Mouse (Mus musculus) kidney, postnatal 0 days (tissue): ENCODE results near the gene Pkd2. TPM values are rescaled to one million over a fixed set of nuclear protein-coding genes. Genes with fewer than 3 reads are reported as not detected.
A peak's percentile ranks its signal among the peaks of the same experiment; 100 is the strongest.

Source experiments
- ATAC-seq: fragments of 200-750 bp; cut with Nextera tagmentation; replicated peaks from 2 replicates; pipeline ENCODE4 v1.8.0; 2017; ENCODE audit warnings: low read depth, moderate number of reproducible peaks, moderate TSS enrichment, moderate library complexity; ENCODE audit not compliant: low FRiP score
- DNase-seq: peaks from one replicate; pipeline ENCODE4 v3.0.0-alpha.2; 2016; ENCODE audit warnings: low spot score
- H3K27ac ChIP-seq: fragments of 300-500 bp; sonication (generic); 2 replicates; pipeline ENCODE4 v1.5.1; 2014; ENCODE audit warnings: mild to moderate bottlenecking
- H3K27me3 ChIP-seq: fragments of 300-500 bp; sonication (generic); 2 replicates; pipeline ENCODE4 v1.6.1; 2014; ENCODE audit warnings: low read length, mixed read lengths; ENCODE audit not compliant: insufficient read depth
- H3K36me3 ChIP-seq: fragments of 300-500 bp; sonication (generic); 2 replicates; pipeline ENCODE4 v1.6.1; 2014; ENCODE audit warnings: low read length, mixed read lengths; ENCODE audit not compliant: insufficient read depth
- H3K4me1 ChIP-seq: fragments of 300-500 bp; sonication (generic); replicated peaks from 2 replicates; pipeline ENCODE4 v1.6.1; 2014; ENCODE audit warnings: antibody characterized with exemption, low read length, mixed read lengths; ENCODE audit not compliant: insufficient read depth
- H3K4me2 ChIP-seq: fragments of 300-500 bp; sonication (generic); 2 replicates; pipeline ENCODE4 v1.6.1; 2014; ENCODE audit warnings: mild to moderate bottlenecking, low read length, moderate library complexity, mixed read lengths
- H3K4me3 ChIP-seq: fragments of 300-500 bp; sonication (generic); replicated peaks from 2 replicates; pipeline ENCODE4 v1.5.1; 2014; ENCODE audit warnings: low read depth, low read length
- H3K9ac ChIP-seq: fragments of 300-500 bp; sonication (generic); 2 replicates; pipeline ENCODE4 v1.6.1; 2014; ENCODE audit warnings: low read depth, low read length
- H3K9me3 ChIP-seq: fragments of 300-500 bp; sonication (generic); replicated peaks from 2 replicates; pipeline ENCODE4 v1.6.1; 2016; ENCODE audit warnings: low read length, inconsistent platforms, mixed read lengths
- CTCF ChIP-seq: IDR thresholded peaks from 2 replicates; pipeline ENCODE4 v1.5.1; 2016; ENCODE audit warnings: antibody characterized with exemption, low read depth, mild to moderate bottlenecking, moderate library complexity
- WGBS: fragments of 180-500 bp; shearing (Covaris S2); extraction: QIAGEN DNeasy Blood & Tissue Kit; methylation state at CpG from one replicate; pipeline ENCODE4 v1.1.7; 2014; 5-methylcytosine and 5-hydroxymethylcytosine counted together
- polyA plus RNA-seq: library from polyadenylated mRNA; unstranded; fragments of >200 nt; fragmentation: Nextera tagmentation; extraction: Ambion mirVana; gene quantifications from 2 replicates; pipeline ENCODE4 v1.2.1, GENCODE M21; 2015

Pkd2 gene
- polyA plus RNA-seq, 1 experiment from 2014 or later = 17.4 TPM

DNA sequence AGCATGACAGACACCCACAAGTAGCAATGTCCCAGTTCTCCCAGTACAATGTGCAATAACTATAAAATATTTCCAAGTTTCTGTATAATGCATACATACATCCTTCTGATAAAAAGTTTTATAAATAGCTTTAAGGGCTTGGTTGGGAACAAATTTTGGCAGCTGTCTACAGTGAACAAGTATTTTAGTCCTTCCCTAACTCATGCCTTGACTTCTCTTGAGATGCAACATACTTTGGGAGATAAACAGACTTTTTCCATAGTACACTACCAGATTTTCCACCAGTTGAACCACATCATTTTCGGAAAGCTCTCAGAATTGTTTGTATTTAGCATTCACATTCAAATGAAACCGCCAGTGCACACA, 48.6 kb downstream of the Pkd2 start:
- DNase-seq = no peak

DNA sequence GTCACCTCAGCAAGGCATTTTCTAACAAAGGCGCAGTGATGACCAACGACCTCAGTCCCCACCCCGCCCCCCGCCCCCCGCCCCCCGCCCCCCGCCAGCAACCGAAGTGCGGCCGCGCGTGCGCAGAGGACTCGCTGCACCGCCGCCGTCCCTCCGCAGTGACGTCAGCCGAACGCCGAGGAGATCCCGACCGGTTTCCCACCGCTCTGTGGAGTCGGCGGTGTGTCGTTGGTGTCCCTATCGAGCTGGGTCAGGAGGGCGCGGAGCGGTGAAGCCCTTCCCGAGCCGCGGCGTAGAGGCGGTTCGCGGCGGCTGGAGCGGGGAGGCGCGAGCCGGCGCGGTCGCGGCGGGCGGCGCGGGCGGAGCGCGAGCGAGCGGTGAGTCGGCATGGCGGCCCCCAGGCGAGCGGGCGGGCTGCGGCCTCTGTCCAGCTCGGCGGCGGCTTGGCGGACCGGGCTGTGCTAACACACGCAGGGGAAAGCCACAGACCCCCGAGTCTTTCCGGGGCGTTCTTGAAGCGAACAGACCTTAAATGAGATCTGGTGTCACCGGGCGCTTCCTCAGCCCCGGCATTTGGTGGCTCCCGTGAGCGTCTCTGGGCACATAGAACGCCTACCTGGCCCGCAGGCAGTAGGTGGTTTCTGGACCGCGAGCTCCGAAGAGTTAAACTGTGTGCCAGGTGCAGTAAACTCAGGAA, 49.1 kb downstream of the Pkd2 start, which contains the start of gene BC005561:
TSS of gene BC005561 (plus strand) at position 158 of the 697 bp plus-strand sequence.
- no peaks in the 10 kb centered on the region for H3K27me3 ChIP-seq
- peak within 1 kb of the TSS; percentile 70 for H3K4me2 ChIP-seq
- peaks cover 6% of the 10 kb centered on the region; the same call in 1 of the 2 replicates for H3K4me1 ChIP-seq
- peaks cover 6% of the 10 kb centered on the region for H3K36me3 ChIP-seq
- ATAC-seq (peak; percentile 92), DNase-seq (peak; percentile 92)
- H3K9me3 ChIP-seq = no peaks in the 10 kb centered on the region
- H3K9ac ChIP-seq = peak within 1 kb of the TSS; percentile 93
- peak within 1 kb of the TSS; percentile 94 for H3K4me3 ChIP-seq
- peak within 1 kb of the TSS; percentile 92 for H3K27ac ChIP-seq
- WGBS = under 1% methylated on average over 69 of the region's 83 CpGs
- no peak for TF ChIP-seq CTCF

More for the DNA sequence above, 48.6 kb downstream of the Pkd2 start:
- H3K9ac ChIP-seq = no peak overlapping the region
- peak; percentile 15; the same call in 1 of the 2 replicates for ATAC-seq
- no peak for TF ChIP-seq CTCF
- WGBS = 1% methylated on average over 2 of the region's 2 CpGs
- H3K4me1 ChIP-seq = peaks cover 6% of the 10 kb centered on the region; the same call in 1 of the 2 replicates
- peak overlapping the region; percentile 94 for H3K4me3 ChIP-seq
- H3K36me3 ChIP-seq = peaks cover 11% of the 10 kb centered on the region
- no peaks in the 10 kb centered on the region for H3K27me3 ChIP-seq
- peak overlapping the region; percentile 70 for H3K4me2 ChIP-seq
- no peak overlapping the region for H3K27ac ChIP-seq
- H3K9me3 ChIP-seq = no peaks in the 10 kb centered on the region

DNA sequence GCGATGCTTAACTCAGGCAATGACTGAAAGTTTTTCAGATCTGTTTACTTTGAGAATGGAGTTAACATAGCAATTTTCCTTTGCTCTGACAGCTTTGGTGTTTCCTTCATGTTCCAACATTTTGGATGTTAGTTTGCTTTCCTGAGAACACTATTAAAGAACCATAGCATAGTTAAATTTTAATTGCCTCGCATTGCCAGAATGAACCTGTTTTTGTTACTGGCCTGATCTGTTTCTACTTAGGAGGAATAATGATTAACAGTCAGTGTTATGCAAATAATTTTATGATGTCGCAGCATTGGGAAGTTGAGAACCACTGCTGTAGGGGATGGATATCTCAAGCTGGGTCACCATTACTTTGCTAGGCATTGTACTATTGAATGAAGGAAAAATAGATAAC, 52.0 kb downstream of the Pkd2 start:
- H3K4me1 ChIP-seq = peaks cover 6% of the 10 kb centered on the region; the same call in 1 of the 2 replicates
- no peak for ATAC-seq
- H3K4me3 ChIP-seq = no peak overlapping the region
- 79% methylated on average over 3 of the region's 3 CpGs for WGBS
- H3K9me3 ChIP-seq = peaks cover 1% of the 10 kb centered on the region; the same call in 1 of the 2 replicates
- DNase-seq = no peak
- no peaks in the 10 kb centered on the region for H3K27me3 ChIP-seq
- no peak overlapping the region for H3K9ac ChIP-seq
- H3K4me2 ChIP-seq = no peak overlapping the region
- TF ChIP-seq CTCF = no peak
- no peak overlapping the region for H3K27ac ChIP-seq
- 0 out of 2 replicates have a peak, but pooled peaks cover 4% of the 10 kb centered on the region for H3K36me3 ChIP-seq

DNA sequence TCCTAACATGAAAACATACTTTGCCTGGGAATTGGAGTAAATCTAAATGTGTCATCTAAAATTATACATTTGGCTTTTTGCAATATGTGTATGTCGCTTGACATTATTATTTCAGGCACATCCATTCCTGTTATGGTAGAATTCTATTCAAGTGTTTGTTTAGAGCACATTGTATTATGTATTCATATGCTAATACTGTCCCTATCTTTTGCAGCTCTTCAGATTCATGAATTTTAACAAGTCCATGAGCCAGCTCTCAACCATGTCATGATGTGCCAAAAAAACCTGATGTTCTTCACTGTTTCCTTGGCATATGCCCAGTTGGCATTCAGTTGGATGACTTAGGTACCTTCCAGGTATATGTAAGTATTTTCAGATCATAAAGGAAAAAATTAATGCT, 79.4 kb downstream of the Pkd2 start:
- H3K9ac ChIP-seq = no peak overlapping the region
- H3K27ac ChIP-seq = no peak overlapping the region
- no peak for TF ChIP-seq CTCF
- H3K9me3 ChIP-seq = no peaks in the 10 kb centered on the region
- H3K36me3 ChIP-seq = peaks cover 29% of the 10 kb centered on the region
- DNase-seq (no peak), ATAC-seq (no peak)
- no peaks in the 10 kb centered on the region for H3K27me3 ChIP-seq
- H3K4me3 ChIP-seq = no peak overlapping the region
- H3K4me2 ChIP-seq = no peak overlapping the region
- H3K4me1 ChIP-seq = no peaks in the 10 kb centered on the region
- WGBS = 96% methylated on average over 1 of the region's 1 CpGs

DNA sequence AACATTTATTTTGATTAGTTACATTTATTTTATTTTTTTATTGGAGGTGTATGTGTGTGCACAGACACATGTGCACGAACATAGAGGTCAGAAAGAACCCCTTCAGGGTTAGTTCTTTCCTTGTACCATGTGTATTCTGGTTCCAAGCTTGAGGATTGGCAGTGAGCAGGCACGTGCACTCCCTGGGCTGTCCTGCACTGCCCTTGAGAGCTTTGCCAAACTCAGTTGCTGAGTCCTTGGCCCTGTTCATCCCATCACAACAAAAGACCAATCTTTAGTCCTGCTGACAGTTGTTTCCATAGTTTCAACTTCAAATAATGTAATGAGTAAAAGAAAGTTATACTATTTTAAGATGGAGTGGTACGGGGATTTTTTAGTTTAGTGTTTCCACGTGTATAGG, 80.1 kb downstream of the Pkd2 start:
- no peak for ATAC-seq
- H3K4me3 ChIP-seq = no peak overlapping the region
- no peak overlapping the region for H3K4me2 ChIP-seq
- no peak overlapping the region for H3K9ac ChIP-seq
- WGBS = 96% methylated on average over 4 of the region's 4 CpGs
- no peak overlapping the region for H3K27ac ChIP-seq
- no peaks in the 10 kb centered on the region for H3K4me1 ChIP-seq
- no peak for TF ChIP-seq CTCF
- no peak for DNase-seq
- no peaks in the 10 kb centered on the region for H3K9me3 ChIP-seq
- H3K27me3 ChIP-seq = no peaks in the 10 kb centered on the region
- peaks cover 29% of the 10 kb centered on the region for H3K36me3 ChIP-seq

Other genes starting within 250 kb of the Pkd2 start
- not detected in 2 replicates for gene Ibsp, start 160.3 kb upstream of the Pkd2 start, polyA plus RNA-seq
- gene Mepe, start 134.1 kb upstream of the Pkd2 start, polyA plus RNA-seq = not detected in 2 replicates
- gene Spp1, start 24.3 kb upstream of the Pkd2 start, polyA plus RNA-seq = 1,587 and 1,767 TPM in 2 replicates
- 9.8 TPM in 2 replicates for gene BC005561, start 48.9 kb downstream of the Pkd2 start, polyA plus RNA-seq